Mouse (Mus musculus) spleen, adult 2 months (tissue): ENCODE results near the gene Fam131c. TPM values are rescaled to one million over a fixed set of nuclear protein-coding genes. Genes with fewer than 3 reads are reported as not detected.

ENCODE experiments used
- DNase-seq, 2 experiments: peaks; one replicate each; pipeline versions ENCODE4 v3.0.0 to v3.0.0-alpha.2; 2012 to 2021; ENCODE audit warnings: low spot score in 2 of 2, low read depth in 1 of 2
- H3K27ac ChIP-seq: fragments of 200-500 bp; 2 replicates; pipeline ENCODE4 v1.5.1; 2012; ENCODE audit warnings: low read length, inconsistent platforms; ENCODE audit not compliant: insufficient read depth
- H3K27me3 ChIP-seq: fragments of 200-500 bp; 2 replicates; pipeline ENCODE4 v1.6.1; 2012; ENCODE audit warnings: mild to moderate bottlenecking, moderate library complexity, low read length, inconsistent platforms; ENCODE audit not compliant: control insufficient read depth, insufficient read depth
- H3K36me3 ChIP-seq: fragments of 200-500 bp; 2 replicates; pipeline ENCODE4 v1.6.1; 2012; ENCODE audit warnings: mild to moderate bottlenecking, low read length, inconsistent platforms; ENCODE audit not compliant: control insufficient read depth, insufficient read depth
- H3K4me1 ChIP-seq: fragments of 200-500 bp; 2 replicates; pipeline ENCODE4 v1.6.1; 2011; ENCODE audit warnings: inconsistent platforms; ENCODE audit not compliant: control insufficient read depth, insufficient read depth, insufficient read length
- H3K4me3 ChIP-seq: fragments of 200-500 bp; 2 replicates; pipeline ENCODE4 v1.5.1; 2011; ENCODE audit warnings: mild to moderate bottlenecking, inconsistent platforms; ENCODE audit not compliant: insufficient read depth, insufficient read length; ENCODE audit errors: extremely low read depth
- CTCF ChIP-seq: fragments of 200-500 bp; IDR thresholded peaks from 2 replicates; pipeline ENCODE4 v1.5.1; 2011; ENCODE audit warnings: mild to moderate bottlenecking, inconsistent platforms; ENCODE audit not compliant: insufficient read depth, insufficient read length, insufficient replicate concordance; ENCODE audit errors: extremely low read depth
- POLR2A ChIP-seq: fragments of 200-500 bp; IDR thresholded peaks from 2 replicates; pipeline ENCODE4 v1.6.1; 2011; ENCODE audit warnings: low read depth, low read length, inconsistent platforms
- WGBS: fragments of 180-500 bp; shearing (Covaris S2); methylation state at CpG from one replicate; pipeline ENCODE4 v1.1.7; 2018; 5-methylcytosine and 5-hydroxymethylcytosine counted together
- polyA plus RNA-seq: library from polyadenylated mRNA; depleted of rRNA; stranded (reverse); fragments of >200 nt; gene quantifications from 2 replicates; pipeline ENCODE4 v1.2.3, GENCODE M21; 2012

Fam131c gene
- polyA plus RNA-seq, 1 experiment: 0.22 TPM

GRCm38 (mm10) chr4:141404518-141405313, 36.7 kb downstream of the Fam131c start:
- TF ChIP-seq CTCF (peak; percentile 91; the same call in 1 of the 2 replicates), POLR2A (no peak)

GRCm38 (mm10) chr4:141405314-141405622, 37.2 kb downstream of the Fam131c start:
- WGBS: 85% methylated on average over 3 of the region's 3 CpGs
- H3K27me3 ChIP-seq: no peaks in the 10 kb centered on the region
- DNase-seq: no peak

More at GRCm38 (mm10) chr4:141404518-141405313, 36.7 kb downstream of the Fam131c start:
- Histone ChIP-seq H3K36me3 (no peaks in the 10 kb centered on the region), H3K27me3 (no peaks in the 10 kb centered on the region), H3K27ac (no peak overlapping the region), H3K4me1 (peaks cover 3% of the 10 kb centered on the region; the same call in 1 of the 2 replicates), H3K4me3 (no peak overlapping the region)
- WGBS: 17% methylated on average over 15 of the region's 15 CpGs
- DNase-seq: peak; percentile 73 to 77

DNA sequence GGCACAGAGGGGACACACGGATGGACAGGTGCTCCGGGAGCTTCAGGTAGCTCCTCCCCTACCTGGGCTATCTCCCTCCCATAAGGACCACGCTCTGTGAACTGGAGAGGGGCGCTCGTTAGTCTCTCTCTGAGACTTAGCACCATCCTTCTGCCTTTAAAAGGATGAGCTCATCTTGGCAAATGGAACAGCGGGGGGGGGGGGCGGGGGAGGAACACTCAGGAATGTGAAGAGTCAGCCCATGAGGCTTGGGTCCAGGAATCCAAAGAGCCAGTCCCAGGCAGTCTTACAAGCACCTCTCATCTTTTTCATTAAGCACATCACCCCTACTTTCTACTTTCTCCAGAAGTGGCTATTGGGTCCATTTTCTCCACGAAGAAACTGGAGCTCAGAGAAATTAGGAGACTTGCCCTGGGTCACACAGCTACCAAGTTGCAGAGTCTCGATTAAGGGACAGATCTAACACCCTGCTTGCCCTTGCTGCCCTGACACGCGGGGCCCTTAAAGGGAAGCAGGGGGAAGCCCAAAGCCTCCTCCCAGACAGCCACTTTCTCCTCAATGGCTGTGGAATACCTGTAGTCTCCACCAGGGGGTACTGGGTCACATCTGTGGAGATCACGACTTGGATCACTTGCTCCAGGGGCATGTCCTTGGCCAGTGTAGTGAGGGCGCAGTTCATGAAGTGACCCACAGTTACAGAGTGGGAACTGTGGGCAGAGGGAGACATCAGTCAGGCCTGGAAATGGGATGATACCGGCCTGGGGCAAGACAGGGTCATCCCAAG, 38.7 kb downstream of the Fam131c start:
- no peaks in the 10 kb centered on the region for H3K27me3 ChIP-seq
- H3K36me3 ChIP-seq: no peaks in the 10 kb centered on the region
- DNase-seq: peak; percentile 21 to 28
- peak; percentile 45; the same call in 1 of the 2 replicates for TF ChIP-seq CTCF
- TF ChIP-seq POLR2A: no peak
- no peak overlapping the region for H3K27ac ChIP-seq
- no peak overlapping the region for H3K4me3 ChIP-seq
- 53% methylated on average over 14 of the region's 14 CpGs for WGBS
- H3K4me1 ChIP-seq: peaks cover 3% of the 10 kb centered on the region; the same call in 1 of the 2 replicates

More at GRCm38 (mm10) chr4:141405314-141405622, 37.2 kb downstream of the Fam131c start:
- Histone ChIP-seq H3K36me3 (no peaks in the 10 kb centered on the region), H3K4me3 (no peak overlapping the region), H3K4me1 (peaks cover 3% of the 10 kb centered on the region; the same call in 1 of the 2 replicates), H3K27ac (no peak overlapping the region)
- TF ChIP-seq POLR2A (no peak), CTCF (no peak)

GRCm38 (mm10) chr4:141408577-141408976, 40.6 kb downstream of the Fam131c start:
- Histone ChIP-seq H3K36me3 (no peaks in the 10 kb centered on the region), H3K4me1 (peaks cover 3% of the 10 kb centered on the region; the same call in 1 of the 2 replicates), H3K27me3 (no peaks in the 10 kb centered on the region), H3K27ac (no peak overlapping the region), H3K4me3 (no peak overlapping the region)
- TF ChIP-seq POLR2A: no peak
- no peak for TF ChIP-seq CTCF
- DNase-seq: no peak
- WGBS: 90% methylated on average over 3 of the region's 3 CpGs

DNA sequence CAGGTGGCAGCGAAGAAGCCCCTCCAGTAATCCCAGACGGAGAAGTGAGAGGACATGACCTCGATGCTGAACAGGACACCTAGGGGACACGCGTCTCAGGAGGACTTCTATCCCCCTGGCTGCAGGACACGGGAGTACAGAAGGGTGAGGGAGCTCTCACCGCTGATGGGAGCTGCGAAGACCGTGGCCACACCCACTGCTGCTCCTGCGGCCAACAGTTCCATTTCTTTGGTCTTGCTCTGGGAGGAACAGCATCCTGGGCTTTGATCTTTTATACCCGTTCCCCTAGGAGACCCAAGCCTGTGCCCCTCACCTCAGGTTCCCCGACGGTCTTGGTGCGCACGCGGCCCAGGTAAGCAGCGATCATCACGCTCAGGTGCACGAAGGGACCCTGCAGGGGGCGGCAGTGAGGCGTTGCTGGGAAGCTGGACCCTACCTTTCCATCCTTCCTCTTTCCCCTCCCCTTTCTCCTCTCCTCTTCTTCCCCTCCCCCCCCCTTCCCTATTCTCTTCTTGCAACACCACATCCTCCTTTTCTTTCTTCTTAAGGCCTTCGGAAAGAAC, 43.5 kb downstream of the Fam131c start:
- H3K27me3 ChIP-seq: no peaks in the 10 kb centered on the region
- no peak overlapping the region for H3K4me3 ChIP-seq
- no peak for DNase-seq
- WGBS: 39% methylated on average over 22 of the region's 22 CpGs
- TF ChIP-seq POLR2A: no peak
- TF ChIP-seq CTCF: peak; percentile 42; the same call in 1 of the 2 replicates
- no peaks in the 10 kb centered on the region for H3K36me3 ChIP-seq
- no peaks in the 10 kb centered on the region for H3K4me1 ChIP-seq
- H3K27ac ChIP-seq: no peak overlapping the region

GRCm38 (mm10) chr4:141415924-141416323, 47.9 kb downstream of the Fam131c start, which contains the start of gene Clcnkb:
Gene Clcnkb (minus strand): TSS chr4:141416014.
- no peak within 1 kb of the TSS for H3K4me3 ChIP-seq
- no peak for DNase-seq
- 84% methylated on average over 7 of the region's 7 CpGs for WGBS
- TF ChIP-seq POLR2A (no peak), CTCF (no peak)
- no peaks in the 10 kb centered on the region for H3K27me3 ChIP-seq
- peaks cover 10% of the 10 kb centered on the region; the same call in 1 of the 2 replicates for H3K4me1 ChIP-seq
- H3K36me3 ChIP-seq: no peaks in the 10 kb centered on the region
- H3K27ac ChIP-seq: no peak within 1 kb of the TSS
